Mouse (Mus musculus): ENCODE data around the gene Mlf2.

DNA sequence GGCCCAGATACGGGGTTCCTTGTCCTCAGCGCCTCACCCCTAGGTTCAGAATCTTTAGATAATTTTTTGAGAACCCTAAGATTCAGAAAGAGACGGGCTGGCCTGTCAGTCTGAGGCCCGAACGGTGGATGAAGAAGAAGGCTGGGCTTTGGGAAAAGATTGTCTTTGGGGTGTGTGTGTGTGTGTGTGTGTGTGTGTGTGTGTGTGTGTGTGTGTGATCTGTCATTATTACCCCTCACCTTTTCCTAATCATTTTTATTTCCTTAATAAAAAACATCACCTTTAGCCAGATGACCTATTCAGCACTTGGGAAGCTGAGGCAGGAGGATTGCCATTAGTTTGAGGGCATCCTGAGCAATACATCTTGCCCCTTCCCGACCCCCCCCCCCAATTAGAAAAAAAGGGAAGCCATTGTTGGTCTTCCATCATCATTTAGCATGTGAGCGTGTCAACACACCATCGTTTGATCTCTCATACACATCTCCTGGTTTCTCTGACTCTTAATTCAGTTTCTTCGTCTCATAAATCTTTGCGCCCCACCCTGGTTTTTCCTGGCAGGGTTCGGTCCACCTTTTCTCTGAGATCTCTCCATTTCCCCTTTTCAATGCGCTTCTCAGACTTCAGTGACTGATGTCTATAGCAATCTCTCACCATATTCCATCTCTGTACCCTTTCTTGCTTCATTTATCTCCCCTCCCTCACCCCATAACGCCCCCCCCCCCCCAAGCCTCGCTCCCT, 12.1 kb upstream of the Mlf2 start:
- TF ChIP-seq GATA1 (IDR thresholded peaks at IDR 0.05; ENCODE audit: borderline replicate concordance, low read length), result no peak
- TF ChIP-seq FLI1 (IDR thresholded peaks at IDR 0.05; ENCODE audit: low read length), result no peak
